Mouse (Mus musculus): Measurements from ENCODE around the gene Ccr8. TPM values are rescaled to one million over a fixed set of nuclear protein-coding genes. Genes with fewer than 3 reads are reported as not detected.

Ccr8 gene
- polyA plus RNA-seq, 1 experiment, result not detected

- TF ChIP-seq REST (IDR thresholded peaks at IDR 0.05; ENCODE audit: insufficient read depth, insufficient read length) (no peak), POLR2A (IDR thresholded peaks at IDR 0.05; ENCODE audit: insufficient read length, low read depth) (no peak), MAX (IDR thresholded peaks at IDR 0.05; ENCODE audit: low read depth) (no peak), USF1 (IDR thresholded peaks at IDR 0.05; ENCODE audit: low read depth) (no peak), CEBPB (IDR thresholded peaks at IDR 0.05; ENCODE audit: insufficient read depth, poor library complexity, severe bottlenecking) (no peak), POLR2AphosphoS2 (IDR thresholded peaks at IDR 0.05; ENCODE audit: insufficient read length, low read depth) (no peak), MYOG (IDR thresholded peaks at IDR 0.05; ENCODE audit: control insufficient read depth in 1 of 3, insufficient read depth in 1 of 3, insufficient read length in 2 of 3, low read depth in 2 of 3) (no peak), TCF12 (IDR thresholded peaks at IDR 0.05; ENCODE audit: insufficient read depth, poor library complexity, severe bottlenecking) (no peak), MYOD1 (IDR thresholded peaks at IDR 0.05; ENCODE audit: control insufficient read depth in 1 of 3, insufficient read length in 2 of 3, low read depth in 2 of 3) (no peak), TCF3 (IDR thresholded peaks at IDR 0.05; ENCODE audit: insufficient read length, low read depth) (no peak), E2F4 (IDR thresholded peaks at IDR 0.05; ENCODE audit: insufficient read depth) (no peak), SRF (IDR thresholded peaks at IDR 0.05; ENCODE audit: control insufficient read depth, insufficient read length, low read depth) (no peak)
- H3K36me3 ChIP-seq (ENCODE audit: control insufficient read depth, insufficient read depth), result no peaks in the 10 kb centered on the region
- H3K79me2 ChIP-seq (ENCODE audit: control insufficient read depth, insufficient read depth), result no peaks in the 10 kb centered on the region
- H3ac ChIP-seq (ENCODE audit: control insufficient read depth, insufficient read length), result no peak overlapping the region
- H3K4me3 ChIP-seq, result no peak overlapping the region
- no peak overlapping the region for H3K4me2 ChIP-seq (ENCODE audit: low read depth)
- H3K27me3 ChIP-seq (ENCODE audit: control insufficient read depth, insufficient read depth, insufficient read length), result peaks cover 5% of the 10 kb centered on the region
Measured at GRCm38 (mm10) chr9:120079901-120080300, 12.0 kb upstream of the Ccr8 start.

GRCm38 (mm10) chr9:120080546-120081108 lies 11.3 kb upstream of the Ccr8 start:
- Histone ChIP-seq H3K79me2 (ENCODE audit: control insufficient read depth, insufficient read depth) (no peaks in the 10 kb centered on the region), H3ac (ENCODE audit: control insufficient read depth, insufficient read length) (no peak overlapping the region), H3K4me3 (no peak overlapping the region), H3K27me3 (ENCODE audit: control insufficient read depth, insufficient read depth, insufficient read length) (peaks cover 5% of the 10 kb centered on the region), H3K4me2 (ENCODE audit: low read depth) (no peak overlapping the region), H3K36me3 (ENCODE audit: control insufficient read depth, insufficient read depth) (no peaks in the 10 kb centered on the region)
- no peak for TF ChIP-seq SRF (IDR thresholded peaks at IDR 0.05; ENCODE audit: control insufficient read depth, insufficient read length, low read depth)
- TF ChIP-seq E2F4 (IDR thresholded peaks at IDR 0.05; ENCODE audit: insufficient read depth), result no peak
- no peak for TF ChIP-seq POLR2A (IDR thresholded peaks at IDR 0.05; ENCODE audit: insufficient read length, low read depth)
- TF ChIP-seq MYOG (IDR thresholded peaks at IDR 0.05; ENCODE audit: control insufficient read depth in 1 of 3, insufficient read depth in 1 of 3, insufficient read length in 2 of 3, low read depth in 2 of 3), result no peak
- TF ChIP-seq MYOD1 (IDR thresholded peaks at IDR 0.05; ENCODE audit: control insufficient read depth in 1 of 3, insufficient read length in 2 of 3, low read depth in 2 of 3), result no peak
- no peak for TF ChIP-seq POLR2AphosphoS2 (IDR thresholded peaks at IDR 0.05; ENCODE audit: insufficient read length, low read depth)
- TF ChIP-seq TCF12 (IDR thresholded peaks at IDR 0.05; ENCODE audit: insufficient read depth, poor library complexity, severe bottlenecking), result no peak

- Histone ChIP-seq H3K4me3 (no peak overlapping the region), H3K4me2 (ENCODE audit: low read depth) (no peak overlapping the region), H3K27me3 (ENCODE audit: control insufficient read depth, insufficient read depth, insufficient read length) (peaks cover 5% of the 10 kb centered on the region), H3K79me2 (ENCODE audit: control insufficient read depth, insufficient read depth) (no peaks in the 10 kb centered on the region), H3K36me3 (ENCODE audit: control insufficient read depth, insufficient read depth) (no peaks in the 10 kb centered on the region), H3ac (ENCODE audit: control insufficient read depth, insufficient read length) (no peak overlapping the region)
- TF ChIP-seq POLR2AphosphoS2 (IDR thresholded peaks at IDR 0.05; ENCODE audit: insufficient read length, low read depth) (no peak), TCF12 (IDR thresholded peaks at IDR 0.05; ENCODE audit: insufficient read depth, poor library complexity, severe bottlenecking) (no peak), MAX (IDR thresholded peaks at IDR 0.05; ENCODE audit: low read depth) (no peak), MYOD1 (IDR thresholded peaks at IDR 0.05; ENCODE audit: control insufficient read depth in 1 of 3, insufficient read length in 2 of 3, low read depth in 2 of 3) (no peak), POLR2A (IDR thresholded peaks at IDR 0.05; ENCODE audit: insufficient read length, low read depth) (no peak), SRF (IDR thresholded peaks at IDR 0.05; ENCODE audit: control insufficient read depth, insufficient read length, low read depth) (no peak), E2F4 (IDR thresholded peaks at IDR 0.05; ENCODE audit: insufficient read depth) (no peak)
Measured at GRCm38 (mm10) chr9:120081247-120081646, 10.7 kb upstream of the Ccr8 start.

- no peak overlapping the region for H3K4me3 ChIP-seq
- H3K36me3 ChIP-seq (ENCODE audit: control insufficient read depth, insufficient read depth), result no peaks in the 10 kb centered on the region
- H3K4me2 ChIP-seq (ENCODE audit: low read depth), result no peak overlapping the region
- H3ac ChIP-seq (ENCODE audit: control insufficient read depth, insufficient read length), result no peak overlapping the region
- H3K79me2 ChIP-seq (ENCODE audit: control insufficient read depth, insufficient read depth), result no peaks in the 10 kb centered on the region
- H3K27me3 ChIP-seq (ENCODE audit: control insufficient read depth, insufficient read depth, insufficient read length), result peaks cover 5% of the 10 kb centered on the region
- TF ChIP-seq MYOD1 (IDR thresholded peaks at IDR 0.05; ENCODE audit: control insufficient read depth in 1 of 3, insufficient read length in 2 of 3, low read depth in 2 of 3) (no peak), TCF12 (IDR thresholded peaks at IDR 0.05; ENCODE audit: insufficient read depth, poor library complexity, severe bottlenecking) (no peak), POLR2A (IDR thresholded peaks at IDR 0.05; ENCODE audit: insufficient read length, low read depth) (no peak), USF1 (IDR thresholded peaks at IDR 0.05; ENCODE audit: low read depth) (no peak)
Measured at GRCm38 (mm10) chr9:120081967-120082366, 9.9 kb upstream of the Ccr8 start.

- Histone ChIP-seq H3K4me2 (ENCODE audit: low read depth) (no peak overlapping the region), H3K36me3 (ENCODE audit: control insufficient read depth, insufficient read depth) (no peaks in the 10 kb centered on the region), H3K79me2 (ENCODE audit: control insufficient read depth, insufficient read depth) (no peaks in the 10 kb centered on the region), H3K4me3 (no peak overlapping the region), H3K27me3 (ENCODE audit: control insufficient read depth, insufficient read depth, insufficient read length) (peaks cover 5% of the 10 kb centered on the region), H3ac (ENCODE audit: control insufficient read depth, insufficient read length) (no peak overlapping the region)
- no peak for TF ChIP-seq USF1 (IDR thresholded peaks at IDR 0.05; ENCODE audit: low read depth)
- TF ChIP-seq MAX (IDR thresholded peaks at IDR 0.05; ENCODE audit: low read depth), result no peak
- TF ChIP-seq SRF (IDR thresholded peaks at IDR 0.05; ENCODE audit: control insufficient read depth, insufficient read length, low read depth), result no peak
- TF ChIP-seq CEBPB (IDR thresholded peaks at IDR 0.05; ENCODE audit: insufficient read depth, poor library complexity, severe bottlenecking), result no peak
- no peak for TF ChIP-seq POLR2A (IDR thresholded peaks at IDR 0.05; ENCODE audit: insufficient read length, low read depth)
- TF ChIP-seq POLR2AphosphoS2 (IDR thresholded peaks at IDR 0.05; ENCODE audit: insufficient read length, low read depth), result no peak
- TF ChIP-seq E2F4 (IDR thresholded peaks at IDR 0.05; ENCODE audit: insufficient read depth), result no peak
Measured at GRCm38 (mm10) chr9:120082691-120083090, 9.2 kb upstream of the Ccr8 start.

Measured in myocyte (in vitro differentiated cells).